Mouse (Mus musculus) cortical plate, adult 2 months (tissue): ENCODE measurements around the gene Tfb1m.

ENCODE experiments used
- CTCF ChIP-seq: fragments of 200-500 bp; IDR thresholded peaks from 2 replicates; pipeline ENCODE4 v1.5.1; 2011; ENCODE audit warnings: mild to moderate bottlenecking, control low read depth, low read length; ENCODE audit not compliant: insufficient read depth; ENCODE audit errors: extremely low read depth
- POLR2A ChIP-seq: fragments of 200-500 bp; IDR thresholded peaks from 2 replicates; pipeline ENCODE4 v1.6.1; 2011; ENCODE audit warnings: mild to moderate bottlenecking, low read length, control low read depth; ENCODE audit not compliant: insufficient read depth; ENCODE audit errors: extremely low read depth

- TF ChIP-seq CTCF (no peak), POLR2A (no peak)
These were observed 56.6 kb downstream of the Tfb1m start for GRCm38 (mm10) chr17:3500936-3501335.
